Mouse (Mus musculus): Measurements from ENCODE around the gene Gsdma.

Gene Gsdma

DNA sequence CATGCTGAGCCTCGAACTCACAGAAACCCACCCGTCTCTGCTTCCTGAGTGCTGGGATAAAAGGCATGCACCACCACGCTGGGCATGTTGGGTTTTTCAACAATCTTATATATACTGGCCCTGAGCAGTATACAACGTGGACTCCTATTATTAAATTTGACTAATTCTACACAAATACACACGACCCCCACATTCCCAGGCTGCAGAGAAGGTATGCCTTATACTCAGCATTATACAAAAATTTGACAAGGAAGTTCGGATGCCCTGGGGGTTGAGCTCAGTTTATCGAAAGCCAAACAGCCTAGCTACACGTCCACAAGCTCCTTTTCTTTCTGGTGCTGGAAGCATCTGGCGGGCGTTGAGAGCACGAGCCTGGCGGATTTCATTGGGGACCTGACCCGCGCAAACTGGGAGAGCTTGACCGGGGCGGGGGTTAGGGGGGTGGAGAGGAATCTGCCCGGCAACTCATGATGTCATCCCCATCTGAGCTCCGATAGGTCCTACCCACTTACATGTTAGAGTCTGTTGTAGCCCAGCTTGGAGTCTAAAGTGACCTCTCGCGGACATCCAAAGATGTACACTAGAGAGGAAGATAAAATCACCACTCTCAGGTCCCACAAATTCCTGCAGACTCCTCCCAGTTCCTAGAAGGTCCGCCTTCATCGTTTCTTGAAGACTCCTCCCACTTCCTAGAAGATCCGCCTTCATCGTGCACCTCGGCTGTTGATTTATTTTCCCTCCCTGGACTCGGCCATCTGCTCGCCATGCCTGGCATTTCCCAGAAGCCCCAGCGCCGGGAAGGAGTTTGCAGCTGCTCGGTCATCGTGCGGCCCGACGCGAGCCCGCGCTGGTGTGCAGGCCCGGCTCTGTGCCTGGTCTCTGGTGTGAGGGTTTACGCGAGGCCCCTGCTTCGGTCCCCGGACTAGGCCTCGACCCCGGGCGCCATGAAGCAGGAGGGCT is 17.9 kb downstream of the Gsdma start, which contains the start of gene Psmd3:
Gene Psmd3 (plus strand): TSS at position 769 of the 960 bp plus-strand sequence.
- DNase-seq: peak; percentile 95

GRCm38 (mm10) chr11:98682811-98683210 is 18.7 kb downstream of the Gsdma start:
- no peak for DNase-seq

- no peak for DNase-seq
Observed at GRCm38 (mm10) chr11:98685642-98686041, 21.5 kb downstream of the Gsdma start.

DNA sequence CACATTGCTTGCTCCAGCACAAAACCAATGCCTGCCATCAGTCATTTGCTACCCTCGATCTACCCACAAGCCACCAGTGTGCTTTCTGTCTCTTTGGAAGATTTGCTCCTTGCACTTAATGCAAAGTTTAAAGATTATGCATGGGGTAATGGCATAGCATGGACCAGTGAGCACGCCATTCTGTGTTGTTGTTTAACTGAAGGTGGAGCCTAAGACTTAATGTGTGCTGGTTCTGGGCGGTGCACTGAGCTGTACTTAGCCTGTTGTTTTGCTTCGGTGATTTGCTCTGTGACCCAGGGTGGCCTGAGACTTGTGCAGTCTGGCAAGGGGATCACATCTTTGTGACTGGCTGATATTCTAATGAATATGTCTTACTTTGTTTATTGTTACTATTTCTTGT is 22.8 kb downstream of the Gsdma start:
- DNase-seq: no peak

- DNase-seq: no peak
Observed at GRCm38 (mm10) chr11:98688009-98688408, 23.9 kb downstream of the Gsdma start.

- peak; percentile 90 for DNase-seq
Observed at GRCm38 (mm10) chr11:98693201-98693600, 29.1 kb downstream of the Gsdma start.

DNA sequence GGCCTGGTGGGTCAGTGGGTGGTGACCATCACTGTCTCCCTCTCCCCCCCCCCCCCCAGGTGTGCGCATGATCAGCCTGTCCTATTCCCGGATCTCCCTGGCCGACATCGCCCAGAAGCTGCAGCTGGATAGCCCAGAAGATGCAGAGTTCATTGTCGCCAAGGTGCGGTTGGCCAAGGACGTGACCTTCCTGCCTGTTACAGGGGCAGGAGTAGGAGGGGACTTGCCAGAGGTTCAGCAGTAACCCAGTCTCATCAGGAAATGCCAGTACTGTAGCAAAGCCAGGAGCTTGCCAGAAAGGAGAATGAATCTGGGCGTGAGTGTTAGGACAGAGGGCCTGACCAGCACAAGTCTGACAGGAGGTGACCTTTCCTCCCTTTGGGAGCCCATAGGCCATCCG is 29.6 kb downstream of the Gsdma start:
- DNase-seq: no peak

DNA sequence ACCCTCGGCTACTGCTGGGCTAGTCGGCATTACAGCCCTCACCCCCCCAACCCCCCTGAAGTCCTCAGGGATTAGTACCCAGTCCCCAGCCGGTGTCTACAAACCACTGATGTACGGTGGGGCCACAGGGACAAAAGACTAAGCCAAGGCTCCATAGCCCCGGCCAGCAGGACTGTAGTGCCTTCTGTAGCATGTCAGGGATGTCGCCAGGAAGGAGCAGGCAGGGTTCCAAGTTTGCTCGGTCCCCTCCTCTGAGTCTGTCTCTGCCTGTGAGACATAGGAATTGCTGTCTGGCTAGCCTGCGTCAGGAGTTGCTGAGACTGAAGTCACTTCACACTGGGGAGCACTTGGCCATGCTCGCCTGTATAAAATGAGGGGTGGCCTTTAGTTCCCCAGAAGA is 30.1 kb downstream of the Gsdma start:
- DNase-seq: no peak

DNA sequence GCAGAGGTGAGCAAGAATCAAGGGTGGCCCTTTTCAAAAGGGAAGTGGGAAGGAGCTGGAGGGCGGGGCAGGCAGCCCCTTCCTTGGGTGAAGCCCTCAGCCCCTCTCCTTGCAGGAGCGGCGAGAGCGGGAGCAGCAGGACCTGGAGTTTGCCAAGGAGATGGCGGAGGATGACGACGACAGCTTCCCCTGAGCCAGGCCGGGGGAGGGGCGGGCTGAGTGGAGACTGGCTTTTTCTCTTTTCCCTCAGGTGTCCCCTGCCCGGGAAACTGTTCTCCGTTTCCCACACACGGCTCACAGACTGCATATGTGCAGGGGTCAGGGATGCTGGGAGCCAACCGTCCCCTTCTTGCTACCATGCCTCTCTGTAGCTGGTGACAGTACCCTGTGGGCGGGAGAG is 31.3 kb downstream of the Gsdma start:
- no peak for DNase-seq

DNA sequence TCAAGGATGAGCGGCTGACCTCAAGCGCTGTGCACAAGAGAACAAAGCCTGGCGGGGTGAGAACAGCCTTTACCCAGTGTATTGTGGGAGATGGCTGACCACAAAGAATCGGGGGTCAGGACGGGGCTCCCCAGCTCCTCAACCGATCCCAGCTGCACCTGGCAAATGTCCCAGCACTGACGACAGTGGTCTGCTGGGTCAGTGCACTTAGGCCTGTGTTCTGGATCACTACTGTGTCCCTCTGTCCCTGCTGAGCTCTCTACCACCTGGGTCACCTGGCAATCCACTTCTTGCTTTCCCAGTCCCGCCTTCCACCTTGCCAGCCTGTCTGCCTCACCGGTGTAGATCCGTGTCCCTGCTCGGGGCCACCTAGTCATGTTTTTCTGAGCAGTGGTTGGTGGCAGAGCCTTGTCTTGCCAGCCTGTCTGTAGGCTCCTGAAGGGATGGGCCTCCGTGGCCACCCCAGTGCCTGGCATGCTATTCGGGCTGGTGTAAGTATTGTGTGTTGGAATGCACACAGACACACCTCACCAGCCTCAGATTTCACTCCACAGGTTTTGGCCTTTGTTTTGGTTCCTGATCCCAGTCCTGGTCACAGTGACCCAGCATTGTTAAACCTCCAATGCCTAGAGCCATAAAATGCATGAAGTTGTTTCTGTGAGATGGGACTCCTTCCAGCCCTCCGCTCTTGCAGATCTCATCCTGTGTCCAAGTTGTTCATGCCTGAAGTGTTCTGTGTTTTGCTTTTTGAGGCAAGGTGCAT is 32.5 kb downstream of the Gsdma start:
- no peak for DNase-seq

GRCm38 (mm10) chr11:98697225-98697624 is 33.1 kb downstream of the Gsdma start:
- no peak for DNase-seq

DNA sequence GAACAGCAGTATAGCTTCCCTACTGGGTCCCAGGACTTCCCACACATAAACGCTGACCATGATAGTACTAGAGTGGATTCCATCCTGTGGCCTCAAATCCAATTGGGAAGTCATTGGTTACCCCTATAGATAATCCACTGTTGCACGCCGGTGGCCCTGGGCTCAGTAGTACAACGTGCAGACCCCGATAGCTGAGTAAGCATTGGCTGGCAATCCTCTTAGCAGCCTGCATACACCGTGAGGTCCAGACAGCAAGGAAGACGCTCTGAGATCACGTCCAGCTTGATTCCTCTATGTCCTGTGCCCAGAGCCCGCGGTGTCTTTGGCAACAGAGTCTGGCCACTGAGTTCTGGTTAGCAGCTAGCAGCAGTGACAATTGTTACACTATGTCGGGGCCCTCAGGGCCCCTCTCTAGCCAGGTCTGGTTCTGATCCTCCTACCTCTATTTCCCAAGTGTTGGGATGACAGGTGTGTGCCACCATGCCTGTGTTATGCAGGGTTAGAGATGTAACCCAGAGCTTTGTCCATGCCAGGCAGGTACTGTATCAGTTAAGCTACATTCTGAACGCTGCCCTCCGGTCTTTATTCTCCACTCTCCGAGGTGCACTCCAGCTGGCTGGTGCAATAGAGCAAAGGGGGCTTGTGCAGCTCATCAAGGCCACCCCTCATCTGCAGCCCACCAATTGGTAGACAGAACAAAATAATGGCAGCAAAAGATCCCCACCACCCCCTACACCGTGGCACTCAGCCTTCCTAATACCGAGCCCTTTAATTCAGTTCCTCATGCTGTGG is 34.9 kb downstream of the Gsdma start:
- no peak for DNase-seq

- peak; percentile 81 for DNase-seq
Observed at GRCm38 (mm10) chr11:98699911-98700310, 35.8 kb downstream of the Gsdma start.

GRCm38 (mm10) chr11:98701213-98701670 is 37.1 kb downstream of the Gsdma start, which contains the start of gene Csf3:
TSS of gene Csf3 (plus strand) at chr11:98701263.
- no peak for DNase-seq

DNA sequence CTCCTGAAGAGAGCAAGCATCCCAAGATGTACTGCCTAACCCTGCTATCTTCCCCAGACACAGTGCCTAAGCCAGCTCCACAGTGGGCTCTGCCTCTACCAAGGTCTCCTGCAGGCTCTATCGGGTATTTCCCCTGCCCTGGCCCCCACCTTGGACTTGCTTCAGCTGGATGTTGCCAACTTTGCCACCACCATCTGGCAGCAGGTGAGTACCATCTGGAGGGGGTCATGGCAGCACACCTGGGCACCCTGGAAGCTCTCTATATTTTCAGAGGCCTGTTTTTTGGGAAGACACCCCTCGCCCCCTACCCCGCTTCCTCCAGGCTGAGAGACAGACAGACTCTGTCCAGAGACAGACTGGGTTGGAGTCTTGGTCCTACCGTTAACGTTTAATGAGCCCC is 38.2 kb downstream of the Gsdma start:
- DNase-seq: no peak

- DNase-seq: no peak
Observed at GRCm38 (mm10) chr11:98705021-98705420, 40.9 kb downstream of the Gsdma start.

- DNase-seq: no peak
Observed at GRCm38 (mm10) chr11:98707401-98708281, 43.5 kb downstream of the Gsdma start.

DNA sequence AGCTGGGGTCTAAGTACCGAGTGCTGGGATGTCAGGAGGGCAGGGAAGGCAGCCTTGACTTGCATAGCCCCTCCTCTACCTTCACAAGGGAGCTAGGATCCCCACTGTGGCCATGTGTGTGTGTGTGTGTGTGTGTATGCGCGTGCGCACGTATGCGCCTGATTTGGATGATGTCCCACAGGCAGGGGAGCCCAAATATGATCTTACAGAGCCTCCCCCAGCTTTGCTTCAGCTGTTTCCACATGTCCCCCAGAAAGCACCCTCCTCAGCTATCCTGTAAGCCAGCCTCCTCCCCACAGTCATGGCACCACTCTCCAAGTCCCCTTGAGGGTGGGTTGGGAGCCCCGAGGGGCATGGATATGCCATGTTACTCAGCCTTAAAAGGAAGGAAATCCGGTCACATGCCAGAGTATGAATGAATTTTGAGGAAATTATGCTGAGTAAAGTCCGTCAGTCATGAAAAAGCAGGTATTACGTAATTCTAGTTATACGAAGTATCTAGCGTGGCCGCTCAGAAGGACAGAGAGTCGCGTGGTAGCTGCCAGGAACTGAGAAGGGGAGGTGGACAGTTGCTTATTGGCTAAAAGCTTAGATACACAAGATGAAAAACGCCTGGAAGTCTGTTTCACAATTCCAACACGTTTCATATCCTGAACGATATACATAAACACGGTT is 44.3 kb downstream of the Gsdma start:
- no peak for DNase-seq

DNA sequence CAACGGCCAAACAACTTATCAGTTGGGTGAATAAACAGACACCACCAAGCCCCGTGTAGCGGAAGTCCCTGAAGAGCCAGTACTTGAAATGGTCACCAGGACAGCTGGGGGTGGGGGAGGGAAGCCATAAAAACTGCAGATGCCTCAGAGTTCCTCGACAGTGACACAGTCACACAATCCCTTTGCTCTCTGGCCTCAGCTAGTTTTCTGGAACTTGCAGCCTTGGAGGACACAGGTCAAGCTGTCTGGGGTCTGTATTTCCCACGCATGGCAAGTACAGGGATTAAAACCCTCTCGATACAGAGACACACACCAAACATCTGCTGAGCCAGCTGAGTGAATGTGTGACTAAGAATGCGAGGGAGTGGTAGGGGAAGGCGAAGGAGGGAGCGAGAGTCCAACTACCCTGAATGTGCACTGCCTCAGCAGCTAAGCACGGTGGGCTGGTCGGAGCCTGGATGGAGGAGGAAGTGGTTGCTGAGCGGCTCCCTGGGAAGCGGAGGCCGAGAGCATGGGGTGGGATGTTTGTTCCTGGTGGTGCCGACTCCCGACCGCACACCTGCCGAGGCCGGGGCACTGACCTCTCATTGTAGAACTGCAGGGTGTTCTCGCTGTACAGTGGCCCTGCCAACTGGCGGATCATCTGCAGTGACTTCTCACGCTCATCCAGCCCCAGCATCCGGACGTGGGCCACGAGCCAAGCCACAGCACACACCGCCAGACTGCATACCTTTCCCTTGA is 45.0 kb downstream of the Gsdma start:
- DNase-seq: no peak

- peak; percentile 75 for DNase-seq
Observed at GRCm38 (mm10) chr11:98710416-98711045, 46.4 kb downstream of the Gsdma start.
